Mouse (Mus musculus) lung, adult 2 months (tissue): ENCODE measurements around the gene Bicc1.

Experiments
- CTCF ChIP-seq: fragments of 200-500 bp; IDR thresholded peaks from 2 replicates; pipeline ENCODE4 v1.5.1; 2011; ENCODE audit warnings: mild to moderate bottlenecking, low read length, control low read depth; ENCODE audit not compliant: insufficient read depth
- POLR2A ChIP-seq: fragments of 200-500 bp; IDR thresholded peaks from 2 replicates; pipeline ENCODE4 v1.6.1; 2011; ENCODE audit warnings: low read depth, mild to moderate bottlenecking, control low read depth, low read length, borderline replicate concordance; ENCODE audit errors: extremely low read depth

GRCm38 (mm10) chr10:71123974-71124373, 35.5 kb downstream of the Bicc1 start:
- TF ChIP-seq CTCF: no peak
- no peak for TF ChIP-seq POLR2A
